Mouse (Mus musculus) forelimb bud, embryonic 11.5 days (tissue): ENCODE data around the gene Nisch.

Source experiments
- DNase-seq: peaks from one replicate; pipeline ENCODE4 v3.0.0-alpha.2; 2012; ENCODE audit warnings: low read depth, low spot score

Gene Nisch

GRCm38 (mm10) chr14:31130236-31131220 is 86.2 kb downstream of the Nisch start, which contains the start of gene Nt5dc2:
Gene Nt5dc2, plus strand, starts transcription at chr14:31131053.
- peak; percentile 91 for DNase-seq

- no peak for DNase-seq
These were observed 87.2 kb downstream of the Nisch start for GRCm38 (mm10) chr14:31129326-31130235.

GRCm38 (mm10) chr14:31128826-31129219 is 87.9 kb downstream of the Nisch start, which contains the start of gene Smim4:
Gene Smim4, minus strand, starts transcription at chr14:31128956.
- DNase-seq, result peak; percentile 99

- DNase-seq, result peak; percentile 31
These were observed 88.5 kb downstream of the Nisch start for GRCm38 (mm10) chr14:31128101-31128825.

- no peak for DNase-seq
These were observed 89.9 kb downstream of the Nisch start for GRCm38 (mm10) chr14:31126826-31127225.

GRCm38 (mm10) chr14:31125106-31126075 is 91.4 kb downstream of the Nisch start:
- no peak for DNase-seq
